Mouse (Mus musculus): Measurements from ENCODE around the gene Gpc6.

The Gpc6 gene

GRCm38 (mm10) chr14:117611113-117611512 is 686.0 kb downstream of the Gpc6 start:
- DNase-seq (ENCODE audit: low spot score in 2 of 2) = no peak

DNA sequence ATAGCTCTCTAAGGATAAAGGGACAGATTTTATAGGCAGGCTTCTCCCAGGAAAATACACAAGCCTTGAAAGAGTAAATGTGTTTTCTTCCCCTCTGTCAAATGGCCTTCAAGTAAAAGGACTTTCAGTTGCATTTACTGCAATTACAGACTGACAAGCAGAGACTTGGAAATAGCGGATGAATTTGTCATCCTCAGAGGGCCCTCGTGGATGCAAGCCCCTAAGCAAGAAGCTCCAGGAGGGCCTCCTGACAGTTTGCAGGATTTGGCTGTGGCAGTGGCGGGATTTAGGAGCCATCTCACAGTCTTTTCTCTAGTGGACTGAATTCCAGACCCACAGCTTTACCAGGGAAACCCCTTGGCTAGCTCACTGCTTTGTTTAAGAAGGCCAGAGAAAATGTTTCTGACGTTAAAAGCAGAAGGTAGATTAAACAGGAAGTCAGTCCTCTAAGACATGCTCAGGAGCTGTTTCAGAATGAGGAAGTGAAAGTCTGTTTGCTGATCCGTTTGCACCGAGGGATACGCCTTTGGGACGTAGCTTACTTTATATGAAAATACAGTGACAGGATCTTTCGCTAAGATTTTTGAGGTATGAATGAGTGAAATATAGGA is 700.1 kb downstream of the Gpc6 start:
- DNase-seq (ENCODE audit: low spot score in 2 of 2) = no peak

GRCm38 (mm10) chr14:117634238-117634940 is 709.3 kb downstream of the Gpc6 start:
- DNase-seq (ENCODE audit: low spot score in 2 of 2) = no peak

GRCm38 (mm10) chr14:117641853-117642252 is 716.7 kb downstream of the Gpc6 start:
- no peak for DNase-seq (ENCODE audit: low spot score in 2 of 2)

DNA sequence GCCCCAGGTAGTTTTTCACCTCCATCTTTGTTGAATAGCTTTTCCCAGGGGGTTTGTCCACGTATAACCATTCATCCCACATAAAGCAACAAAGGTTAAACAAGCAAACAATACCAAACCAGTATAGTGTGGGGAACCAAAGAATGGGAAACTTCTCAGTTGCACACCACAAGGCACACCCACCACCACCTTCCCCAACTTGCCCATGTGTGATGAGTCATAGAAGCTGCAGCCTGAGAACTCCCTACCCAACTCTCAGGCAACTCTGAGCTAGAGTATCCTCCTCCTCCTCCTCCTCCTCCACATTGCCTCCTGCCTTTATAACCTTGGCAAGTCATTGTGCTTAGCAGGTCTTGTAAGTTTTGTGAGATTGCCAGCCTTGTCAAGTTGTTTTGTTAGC is 718.0 kb downstream of the Gpc6 start:
- DNase-seq (ENCODE audit: low spot score in 2 of 2) = no peak

DNA sequence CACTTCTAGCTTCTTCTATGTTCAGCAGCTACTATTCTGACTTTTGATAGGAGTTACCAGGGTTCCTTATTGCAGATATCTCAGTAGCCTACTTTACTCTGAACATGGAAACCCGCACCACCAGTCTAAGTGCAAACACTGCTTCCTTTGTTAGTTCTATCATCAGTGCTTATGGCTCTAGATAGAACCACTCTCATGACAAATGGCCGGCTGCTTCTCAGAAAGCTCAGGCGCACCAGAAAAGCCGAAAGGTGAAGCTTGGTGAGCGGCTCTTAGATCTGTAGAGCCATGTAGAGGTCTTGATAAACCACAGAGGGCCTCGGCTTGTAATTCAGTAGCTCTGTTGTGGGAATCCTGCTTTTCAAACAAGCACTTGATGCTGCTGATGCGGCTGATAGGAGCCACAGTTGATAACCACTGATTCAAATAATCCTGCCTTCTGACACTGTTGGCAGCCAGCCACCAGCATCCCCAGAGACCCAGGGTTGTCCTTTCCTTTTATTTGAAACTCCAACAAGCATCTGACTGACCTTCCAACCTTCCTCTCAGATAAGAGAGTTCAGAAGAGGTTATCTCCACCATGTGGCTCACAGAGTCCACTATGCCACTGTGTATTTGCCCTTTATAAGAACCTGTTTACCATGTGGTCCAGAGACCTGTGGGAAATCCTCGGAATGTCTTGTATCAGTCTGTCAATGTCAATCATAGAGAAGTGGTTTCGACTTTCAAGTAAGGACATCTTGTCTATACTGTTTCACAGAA is 723.3 kb downstream of the Gpc6 start:
- DNase-seq (ENCODE audit: low spot score in 2 of 2) = no peak

DNA sequence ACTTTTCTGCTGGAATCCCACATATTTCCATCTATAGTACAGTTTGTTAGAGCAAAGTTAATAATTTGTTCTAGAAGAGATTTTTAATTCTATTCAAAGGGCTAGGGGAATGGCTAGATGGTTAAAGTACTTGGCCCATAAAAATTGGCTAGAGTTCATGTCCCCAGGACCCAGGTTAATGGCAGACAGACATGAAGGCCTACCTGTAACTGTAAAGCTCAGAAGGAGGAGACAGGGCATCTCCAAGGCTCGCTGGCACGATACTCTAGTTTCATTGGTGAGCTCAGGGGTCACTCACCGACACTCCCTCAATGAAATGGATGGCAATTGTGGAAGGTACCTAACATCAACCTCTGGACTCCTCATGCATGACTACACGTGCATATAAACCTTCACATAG is 725.0 kb downstream of the Gpc6 start:
- no peak for DNase-seq (ENCODE audit: low spot score in 2 of 2)

GRCm38 (mm10) chr14:117651271-117651670 is 726.2 kb downstream of the Gpc6 start:
- no peak for DNase-seq (ENCODE audit: low spot score in 2 of 2)

GRCm38 (mm10) chr14:117651938-117652337 is 726.8 kb downstream of the Gpc6 start:
- no peak for DNase-seq (ENCODE audit: low spot score in 2 of 2)

GRCm38 (mm10) chr14:117655382-117655781 is 730.3 kb downstream of the Gpc6 start:
- DNase-seq (ENCODE audit: low spot score in 2 of 2) = no peak

DNA sequence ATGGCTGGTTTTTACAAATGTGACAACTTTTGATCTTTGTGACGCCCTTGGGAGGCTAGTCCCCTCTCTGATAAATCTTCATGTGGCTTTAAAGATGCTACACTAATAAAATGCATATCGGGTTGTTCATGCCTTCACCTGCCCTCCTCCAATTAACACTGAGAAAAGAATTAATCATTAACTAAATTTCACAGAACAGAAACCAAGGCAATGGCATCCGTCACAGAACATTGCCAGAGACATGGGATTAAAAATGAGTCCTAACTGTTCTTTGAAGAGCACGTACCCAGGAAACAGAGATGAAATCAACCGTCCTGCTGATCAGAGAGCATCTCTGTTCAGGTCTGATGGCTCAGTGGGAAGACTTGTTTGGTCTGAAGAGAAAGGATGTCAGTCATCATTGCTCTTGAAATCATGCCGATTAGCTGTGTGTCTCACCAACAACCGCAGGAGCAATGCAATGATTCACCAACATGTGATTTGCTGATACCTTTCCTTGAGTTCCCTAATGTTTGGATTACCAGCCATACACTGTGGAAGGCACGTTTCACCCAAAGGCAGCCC is 734.2 kb downstream of the Gpc6 start:
- no peak for DNase-seq (ENCODE audit: low spot score in 2 of 2)

DNA sequence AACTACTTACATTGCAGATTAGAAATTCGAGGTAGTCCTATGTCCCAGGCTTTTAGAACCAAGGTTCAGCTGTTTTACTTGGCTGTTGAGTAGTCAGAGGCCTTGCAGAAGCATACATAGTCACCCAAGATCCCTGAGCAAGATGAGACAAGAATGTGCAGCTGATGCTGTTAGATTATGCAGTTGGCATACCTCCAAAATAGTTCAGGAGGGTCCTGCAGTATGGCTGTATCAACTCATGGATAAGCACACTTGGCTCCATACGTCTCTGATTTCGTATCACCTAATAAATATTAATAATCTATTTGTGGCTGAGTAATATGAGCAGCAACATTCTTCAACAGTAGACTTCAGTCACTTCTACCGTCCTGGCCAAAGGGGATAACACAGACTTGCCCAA is 737.1 kb downstream of the Gpc6 start:
- no peak for DNase-seq (ENCODE audit: low spot score in 2 of 2)

DNA sequence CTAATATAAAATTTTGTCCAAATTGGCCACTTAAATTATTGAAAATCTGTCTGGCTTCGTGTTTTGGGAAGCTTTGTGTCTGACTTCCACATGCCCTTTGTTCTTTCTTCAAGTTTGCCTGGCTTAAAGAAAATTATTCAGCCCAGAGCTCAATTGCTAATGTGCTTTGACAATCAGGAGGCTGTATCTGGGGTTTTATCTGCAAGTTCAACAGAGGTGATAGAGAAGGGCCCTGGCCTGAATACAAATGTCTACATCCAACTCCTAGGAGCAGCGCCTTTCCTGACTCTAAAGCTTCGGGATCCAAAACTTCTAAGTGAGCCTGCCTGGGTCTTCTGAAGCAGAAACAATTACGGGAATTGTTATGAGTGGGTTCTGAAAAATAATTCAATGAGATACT is 739.7 kb downstream of the Gpc6 start:
- DNase-seq (ENCODE audit: low spot score in 2 of 2) = no peak

DNA sequence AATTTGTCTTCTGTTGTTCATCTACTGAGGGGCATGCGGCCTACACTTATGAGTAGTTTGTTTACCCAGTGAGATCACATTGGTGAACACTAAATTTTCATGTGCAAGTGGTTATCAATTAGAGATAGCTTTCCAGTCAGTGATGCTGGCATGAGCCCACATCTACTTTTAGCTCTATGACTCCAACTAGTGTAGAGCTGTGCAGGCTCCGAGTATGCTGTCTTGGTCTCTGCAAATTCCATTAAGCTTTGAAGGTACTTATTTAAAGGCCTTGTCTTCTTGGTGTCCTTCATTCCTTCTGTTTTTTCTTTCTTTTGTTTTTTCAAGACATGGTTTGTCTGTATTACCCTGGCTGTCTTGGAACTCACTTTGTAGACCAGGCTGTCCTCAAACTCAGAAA is 741.0 kb downstream of the Gpc6 start:
- no peak for DNase-seq (ENCODE audit: low spot score in 2 of 2)

GRCm38 (mm10) chr14:117673541-117673940 is 748.4 kb downstream of the Gpc6 start:
- no peak for DNase-seq (ENCODE audit: low spot score in 2 of 2)

GRCm38 (mm10) chr14:117674482-117674881 is 749.4 kb downstream of the Gpc6 start:
- no peak for DNase-seq (ENCODE audit: low spot score in 2 of 2)

DNA sequence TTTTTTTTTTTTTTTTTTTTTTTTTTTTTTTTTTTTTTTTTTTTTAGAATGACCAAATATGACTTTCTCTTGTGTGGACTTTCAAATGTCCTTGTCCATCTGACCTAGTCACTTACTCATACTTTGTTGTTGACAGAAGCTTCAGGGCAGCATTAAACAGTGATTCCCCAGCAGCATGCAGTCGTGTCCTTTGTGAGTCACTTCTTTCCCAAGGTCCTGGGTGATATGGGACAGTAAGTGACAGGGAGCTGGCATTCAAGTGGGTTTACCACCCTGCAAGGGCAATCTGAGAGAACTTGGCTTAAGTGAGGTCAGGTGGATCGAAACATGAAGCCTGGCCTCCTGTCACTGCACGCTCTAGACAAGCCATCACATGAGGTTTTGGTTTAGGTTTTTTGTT is 754.8 kb downstream of the Gpc6 start:
- no peak for DNase-seq (ENCODE audit: low spot score in 2 of 2)

DNA sequence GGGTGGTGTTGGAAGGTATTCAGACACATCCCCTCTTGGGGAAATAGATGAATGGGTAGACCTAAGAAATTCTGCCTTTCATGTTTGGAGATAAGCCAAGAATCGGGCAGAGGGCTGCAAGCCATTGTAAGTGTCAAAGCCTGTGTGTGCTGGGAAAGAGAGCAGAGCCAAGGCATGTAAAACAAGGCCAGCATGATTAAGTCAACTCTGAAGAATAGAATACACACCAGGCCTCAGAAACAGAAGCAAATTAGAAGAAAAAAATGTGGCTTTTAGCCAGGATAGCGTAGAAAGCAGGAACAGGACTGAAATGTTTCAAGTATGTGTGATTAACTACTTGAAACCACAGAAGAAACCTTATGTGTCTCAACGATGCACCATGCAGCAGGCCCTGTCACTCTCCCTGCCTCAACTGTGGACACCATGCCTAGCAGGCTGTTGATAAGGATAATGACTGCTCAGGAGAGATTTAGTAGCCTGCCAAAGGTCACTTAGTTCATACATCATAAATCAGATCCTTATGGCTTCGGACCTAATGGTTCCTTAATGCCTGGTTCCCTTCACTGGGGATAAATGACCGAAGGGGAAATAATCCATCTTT is 756.3 kb downstream of the Gpc6 start:
- no peak for DNase-seq (ENCODE audit: low spot score in 2 of 2)

DNA sequence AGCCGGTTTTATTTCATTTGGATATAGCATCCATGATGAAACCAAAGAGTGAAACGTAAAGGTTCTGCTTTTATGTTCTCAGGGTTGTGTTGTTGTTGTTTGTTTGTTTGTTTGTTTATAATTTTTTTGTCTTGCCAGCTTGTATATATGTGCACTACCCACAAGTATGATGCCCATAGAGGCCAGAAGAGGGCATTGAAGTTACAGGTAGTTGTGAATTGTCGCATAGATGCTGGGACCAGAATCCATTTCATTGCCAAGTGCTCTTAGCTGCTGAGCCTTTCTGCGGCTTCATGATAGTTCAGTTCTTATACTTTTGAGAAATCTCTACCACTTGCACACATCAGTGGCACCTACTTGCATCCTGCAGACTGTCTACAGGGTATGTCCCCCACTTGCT is 758.0 kb downstream of the Gpc6 start:
- DNase-seq (ENCODE audit: low spot score in 2 of 2) = no peak

- no peak for DNase-seq (ENCODE audit: low spot score in 2 of 2)
Measured at GRCm38 (mm10) chr14:117689848-117690247, 764.7 kb downstream of the Gpc6 start.

DNA sequence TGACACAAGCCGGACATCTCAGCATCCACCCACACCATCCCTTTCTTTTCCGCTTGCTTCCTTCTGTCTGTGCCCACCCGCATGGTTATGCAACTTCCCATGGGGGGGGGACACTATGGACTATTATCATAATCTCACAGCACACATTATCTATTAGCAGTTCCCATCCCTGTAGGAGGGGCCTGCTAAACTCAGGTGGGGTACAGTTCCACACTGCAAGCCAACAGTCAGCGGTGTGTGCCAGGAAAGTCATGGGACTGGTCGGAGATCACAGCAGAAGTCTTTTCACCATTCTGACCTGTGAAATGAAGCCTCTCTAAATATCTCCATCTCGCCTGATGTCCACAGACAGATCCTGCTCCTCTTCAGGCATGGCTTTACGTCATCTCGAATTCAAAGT is 770.5 kb downstream of the Gpc6 start:
- no peak for DNase-seq (ENCODE audit: low spot score in 2 of 2)

- DNase-seq (ENCODE audit: low spot score in 2 of 2) = no peak
Measured at GRCm38 (mm10) chr14:117700670-117701280, 775.7 kb downstream of the Gpc6 start.
